Mouse (Mus musculus): ENCODE results near the gene Pitpnm2.

GRCm38 (mm10) chr5:124269661-124270060, 20.1 kb upstream of the Pitpnm2 start:
- TF ChIP-seq CTCF (conservative IDR thresholded peaks at IDR 0.05; ENCODE audit: insufficient read depth, insufficient read length, low read depth, low read length) (no peak), POLR2A (IDR thresholded peaks at IDR 0.05; ENCODE audit: low read depth, low read length) (no peak)
